ENCODE assay signal across 24 mouse cellular contexts in the genomic region with DNA sequence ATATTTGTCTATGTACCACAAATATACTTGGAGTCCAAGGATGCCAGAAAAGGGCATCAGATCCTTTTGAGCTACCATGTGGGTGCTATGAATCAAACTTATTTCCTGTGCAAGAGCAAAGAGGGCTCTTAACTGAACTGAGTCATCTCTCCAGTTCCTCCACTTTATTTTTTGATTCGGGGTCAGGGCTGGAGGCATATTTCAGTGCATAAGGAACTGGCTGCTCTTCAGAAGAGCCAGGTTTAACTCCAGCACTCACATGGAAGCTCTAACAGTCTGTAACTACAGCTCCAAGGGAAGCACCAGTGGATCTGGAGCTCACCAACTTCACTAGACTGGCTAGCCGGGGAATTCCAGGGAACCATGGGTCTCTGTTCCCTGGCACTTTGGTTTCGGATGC. TPM values are rescaled to one million over a fixed set of nuclear protein-coding genes. Genes with fewer than 3 reads are reported as not detected.
DNase-seq lines count a peak whose midpoint lies in the region; ATAC-seq and TF ChIP-seq lines count a peak whose summit lies in the region.
"Had no signal": no experiment of that assay in that cellular context is flagged by ENCODE, and none has a peak within 500 bp of the region (broad histone marks: within the 10 kb centered on the region; RNA-seq: fewer than 3 reads in every experiment).

No protein-coding gene starts in this region.

- H3ac ChIP-seq in myocyte (ENCODE audit: control insufficient read depth, insufficient read length): no peak overlapping the region

- DNase-seq in heart, adult 11 months: peak; percentile 44
- no peak for DNase-seq in heart, postnatal 4 days
- DNase-seq in midbrain, embryonic 11.5 days (ENCODE audit: low spot score, missing footprints): peak; percentile 23
- DNase-seq in adrenal gland, postnatal 25 days: peak; percentile 3
- DNase-seq in frontal cortex, postnatal 25 days (ENCODE audit: low spot score in 2 of 2): no peak
- DNase-seq in kidney, postnatal 14 days: no peak
- DNase-seq: cerebellum, adult 9-10 months; kidney, postnatal 10 days; layer of hippocampus, postnatal 36 days; lung, postnatal 4 days; right cerebral cortex, adult 18-20 months had no signal

- no peaks in the 10 kb centered on the region for H3K36me3 ChIP-seq in midbrain, embryonic 11.5 days (ENCODE audit: control insufficient read depth, insufficient read depth, low read length)
- no peaks in the 10 kb centered on the region for H3K36me3 ChIP-seq in midbrain, embryonic 16.5 days (ENCODE audit: control insufficient read depth, insufficient read depth, low read length)
- H3K36me3 ChIP-seq in myocyte (ENCODE audit: control insufficient read depth, insufficient read depth): no peaks in the 10 kb centered on the region
- H3K36me3 ChIP-seq: embryonic facial prominence, embryonic 12.5 days; forebrain, embryonic 15.5 days; hindbrain, embryonic 10.5 days; limb, embryonic 13.5 days; liver, embryonic 15.5 days; neural tube, embryonic 13.5 days had no signal

- no peaks in the 10 kb centered on the region for H3K4me1 ChIP-seq in midbrain, embryonic 11.5 days (ENCODE audit: control insufficient read depth, insufficient read depth, low read length)
- H3K4me1 ChIP-seq in midbrain, embryonic 16.5 days (ENCODE audit: control insufficient read depth, insufficient read depth, low read length): no peaks in the 10 kb centered on the region
- H3K4me1 ChIP-seq: forebrain, embryonic 15.5 days; hindbrain, embryonic 10.5 days; liver, embryonic 15.5 days; midbrain, embryonic 10.5 days; neural tube, embryonic 13.5 days had no signal

- no peaks in the 10 kb centered on the region for H3K9me3 ChIP-seq in midbrain, embryonic 11.5 days (ENCODE audit: control insufficient read depth, low read length)
- H3K9me3 ChIP-seq in midbrain, embryonic 16.5 days (replicated peaks; ENCODE audit: control insufficient read depth, low read length, poor library complexity, severe bottlenecking): no peaks in the 10 kb centered on the region
- H3K9me3 ChIP-seq: embryonic facial prominence, embryonic 12.5 days; forebrain, embryonic 15.5 days; hindbrain, embryonic 10.5 days; limb, embryonic 13.5 days; liver, embryonic 15.5 days; midbrain, embryonic 10.5 days; neural tube, embryonic 13.5 days had no signal

- ATAC-seq in midbrain, embryonic 11.5 days (ENCODE audit: low FRiP score): no peak
- no peak for ATAC-seq in midbrain, embryonic 16.5 days
- ATAC-seq: forebrain, embryonic 15.5 days; hindbrain, postnatal 0 days; intestine, postnatal 0 days had no signal

- no peak overlapping the region for H3K4me2 ChIP-seq in midbrain, embryonic 11.5 days
- H3K4me2 ChIP-seq in midbrain, embryonic 16.5 days (ENCODE audit: low read length): no peak overlapping the region
- peak overlapping the region; percentile 39 for H3K4me2 ChIP-seq in myocyte (ENCODE audit: low read depth)
- H3K4me2 ChIP-seq: embryonic facial prominence, embryonic 12.5 days; forebrain, embryonic 15.5 days; limb, embryonic 13.5 days; liver, embryonic 15.5 days; neural tube, embryonic 13.5 days had no signal

- no peak overlapping the region for H3K9ac ChIP-seq in midbrain, embryonic 11.5 days (ENCODE audit: low read length)
- H3K9ac ChIP-seq in midbrain, embryonic 16.5 days (ENCODE audit: low read depth, low read length): no peak overlapping the region
- H3K9ac ChIP-seq: embryonic facial prominence, embryonic 12.5 days; forebrain, embryonic 15.5 days; limb, embryonic 13.5 days; liver, embryonic 15.5 days; neural tube, embryonic 13.5 days had no signal

- WGBS in midbrain, embryonic 11.5 days: 79% methylated on average over 3 of the region's 3 CpGs
- WGBS in midbrain, embryonic 16.5 days: 86% methylated on average over 3 of the region's 3 CpGs

- H3K27ac ChIP-seq in midbrain, embryonic 11.5 days (ENCODE audit: low read depth, low read length): no peak overlapping the region
- H3K27ac ChIP-seq in midbrain, embryonic 16.5 days (ENCODE audit: low read length): no peak overlapping the region
- H3K27ac ChIP-seq: embryonic facial prominence, embryonic 12.5 days; forebrain, embryonic 15.5 days; hindbrain, embryonic 10.5 days; hindbrain, postnatal 0 days; layer of hippocampus, adult 2 months; limb, embryonic 13.5 days; liver, embryonic 15.5 days; midbrain, embryonic 10.5 days; neural tube, embryonic 13.5 days; stomach, postnatal 0 days had no signal

- no peaks in the 10 kb centered on the region for H3K27me3 ChIP-seq in midbrain, embryonic 11.5 days (ENCODE audit: control insufficient read depth, insufficient read depth, low read length)
- H3K27me3 ChIP-seq in midbrain, embryonic 16.5 days (ENCODE audit: control insufficient read depth, insufficient read depth, low read depth, low read length): no peaks in the 10 kb centered on the region
- H3K27me3 ChIP-seq in myocyte (ENCODE audit: control insufficient read depth, insufficient read depth, insufficient read length): no peaks in the 10 kb centered on the region
- H3K27me3 ChIP-seq: embryonic facial prominence, embryonic 12.5 days; forebrain, embryonic 15.5 days; limb, embryonic 13.5 days; liver, embryonic 15.5 days; neural tube, embryonic 13.5 days had no signal

- peaks cover 71% of the 10 kb centered on the region for H3K79me2 ChIP-seq in myocyte (ENCODE audit: control insufficient read depth, insufficient read depth)

- TF ChIP-seq POLR2A in myocyte (IDR thresholded peaks at IDR 0.05; ENCODE audit: insufficient read length, low read depth): no peak

- no peak overlapping the region for H3K4me3 ChIP-seq in midbrain, embryonic 11.5 days (ENCODE audit: low read depth, low read length)
- no peak overlapping the region for H3K4me3 ChIP-seq in midbrain, embryonic 16.5 days (ENCODE audit: low read depth, low read length)
- H3K4me3 ChIP-seq in myocyte: no peak overlapping the region
- H3K4me3 ChIP-seq: embryonic facial prominence, embryonic 12.5 days; forebrain, embryonic 15.5 days; hindbrain, embryonic 10.5 days; layer of hippocampus, adult 2 months; limb, embryonic 13.5 days; liver, embryonic 15.5 days; midbrain, embryonic 10.5 days; neural tube, embryonic 13.5 days had no signal

TF ChIP-seq in myocyte, 11 proteins besides CTCF, POLR2A, EP300 and RAD21:
- no peak for TF ChIP-seq POLR2AphosphoS2 (IDR thresholded peaks at IDR 0.05; ENCODE audit: insufficient read length, low read depth)
- TF ChIP-seq SRF (IDR thresholded peaks at IDR 0.05; ENCODE audit: control insufficient read depth, insufficient read length, low read depth): no peak
- TF ChIP-seq MYOD1 (IDR thresholded peaks at IDR 0.05; ENCODE audit: control insufficient read depth in 1 of 3, insufficient read length in 2 of 3, low read depth in 2 of 3): no peak
- no peak for TF ChIP-seq TCF3 (IDR thresholded peaks at IDR 0.05; ENCODE audit: insufficient read length, low read depth)
- no peak for TF ChIP-seq CEBPB (IDR thresholded peaks at IDR 0.05; ENCODE audit: insufficient read depth, poor library complexity, severe bottlenecking)
- TF ChIP-seq E2F4 (IDR thresholded peaks at IDR 0.05; ENCODE audit: insufficient read depth): no peak
- no peak for TF ChIP-seq MYOG (IDR thresholded peaks at IDR 0.05; ENCODE audit: control insufficient read depth in 1 of 3, insufficient read depth in 1 of 3, insufficient read length in 2 of 3, low read depth in 2 of 3)
- TF ChIP-seq REST (IDR thresholded peaks at IDR 0.05; ENCODE audit: insufficient read depth, insufficient read length): no peak
- TF ChIP-seq USF1 (IDR thresholded peaks at IDR 0.05; ENCODE audit: low read depth): no peak

RNA-seq across cellular contexts. Expression of a gene that starts 21.7 kb away (rescaled TPM):
- total RNA-seq in heart, postnatal 4 days (2021): 100 to 1,000 TPM; 107 TPM
- 76.6 and 82.4 TPM in 2 replicates for polyA plus RNA-seq in midbrain, embryonic 11.5 days (2014; fragmentation: Nextera tagmentation; extraction: Ambion mirVana)
- polyA plus RNA-seq in midbrain, embryonic 16.5 days (2015; fragmentation: Nextera tagmentation; extraction: Ambion mirVana): 59.7 and 63.3 TPM in 2 replicates
- 112 and 135 TPM in 2 replicates for total RNA-seq in adrenal gland, postnatal 25 days (2021)
- polyA plus RNA-seq in myocyte (2012; fragmentation: generic; extraction: Trizol): 39.1 TPM

Comparison
In these comparisons a context has a peak if more than half of its experiments do, and no peak if none do; other contexts are left out.
1. DNase-seq: peak in heart, adult 11 months (single experiment), midbrain, embryonic 11.5 days (single experiment) and adrenal gland, postnatal 25 days (single experiment); none in heart, postnatal 4 days (single experiment), frontal cortex, postnatal 25 days (0 of 2) and kidney, postnatal 14 days (single experiment).